8 mouse cellular contexts compared by ENCODE assay signal in the genomic region with DNA sequence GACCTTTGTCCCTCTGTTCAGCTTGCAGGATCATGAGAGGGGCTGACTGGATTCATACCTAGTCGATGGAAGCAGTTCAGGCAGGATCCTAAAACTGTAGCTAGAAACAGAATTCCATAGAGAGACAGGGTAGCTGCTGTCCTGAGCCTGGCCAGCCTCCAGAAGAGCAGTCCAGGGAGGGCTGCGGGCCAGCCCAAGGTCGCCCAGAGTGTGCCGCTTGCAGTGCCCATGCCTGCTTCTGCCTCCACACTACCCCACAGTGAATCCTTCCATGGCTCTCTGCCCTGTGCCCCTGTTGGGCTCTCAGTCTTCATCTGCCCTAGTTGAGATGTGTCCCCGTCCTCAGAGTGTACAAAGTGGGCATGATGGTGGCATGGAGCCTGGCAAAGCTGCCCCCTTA. TPM values are rescaled to one million over a fixed set of nuclear protein-coding genes. Genes with fewer than 3 reads are reported as not detected.
DNase-seq lines count a peak whose midpoint lies in the region; ATAC-seq and TF ChIP-seq lines count a peak whose summit lies in the region.

No protein-coding gene starts in this region.

- H3K36me3 ChIP-seq in forebrain, embryonic 10.5 days (replicated peaks): no peaks in the 10 kb centered on the region
- 0 out of 2 replicates have a peak, but pooled peaks cover 9% of the 10 kb centered on the region for H3K36me3 ChIP-seq in forebrain, postnatal 0 days (ENCODE audit: insufficient read depth)
- no peaks in the 10 kb centered on the region for H3K36me3 ChIP-seq in kidney, embryonic 16.5 days (ENCODE audit: insufficient read depth, low read length)

- peaks cover 7% of the 10 kb centered on the region for H3K4me1 ChIP-seq in forebrain, embryonic 10.5 days
- peaks cover 8% of the 10 kb centered on the region; the same call in 1 of the 2 replicates for H3K4me1 ChIP-seq in forebrain, postnatal 0 days (ENCODE audit: insufficient read depth)
- peaks cover 8% of the 10 kb centered on the region for H3K4me1 ChIP-seq in kidney, embryonic 16.5 days (ENCODE audit: insufficient read depth, low read length)

- H3K27me3 ChIP-seq in forebrain, embryonic 10.5 days (ENCODE audit: poor library complexity, severe bottlenecking): peaks cover 30% of the 10 kb centered on the region
- no peaks in the 10 kb centered on the region for H3K27me3 ChIP-seq in forebrain, postnatal 0 days (ENCODE audit: insufficient read depth, low read length)
- no peaks in the 10 kb centered on the region for H3K27me3 ChIP-seq in kidney, embryonic 16.5 days (ENCODE audit: insufficient read depth, low read length)

- no peaks in the 10 kb centered on the region for H3K9me3 ChIP-seq in forebrain, embryonic 10.5 days
- no peaks in the 10 kb centered on the region for H3K9me3 ChIP-seq in forebrain, postnatal 0 days (ENCODE audit: low read length)
- H3K9me3 ChIP-seq in kidney, embryonic 16.5 days (ENCODE audit: low read length): no peaks in the 10 kb centered on the region

- ATAC-seq in forebrain, postnatal 0 days: no peak
- ATAC-seq in kidney, embryonic 16.5 days (ENCODE audit: low FRiP score, low TSS enrichment): no peak; the same call in 1 of the 2 replicates

- H3K9ac ChIP-seq in forebrain, postnatal 0 days: no peak overlapping the region
- no peak overlapping the region for H3K9ac ChIP-seq in kidney, embryonic 16.5 days (replicated peaks; ENCODE audit: low read length)

- no peak for TF ChIP-seq CTCF in forebrain, postnatal 0 days (IDR thresholded peaks at IDR 0.05; ENCODE audit: low read depth)

- no peak for DNase-seq in forebrain, embryonic 10.5 days (ENCODE audit: extremely low spot score, low spot score)
- no peak for DNase-seq in forebrain, postnatal 0 days
- peak; percentile 67 to 72 for DNase-seq in kidney, adult 8-10 months
- DNase-seq in adrenal gland, postnatal 25 days: peak; percentile 77
- DNase-seq in heart, postnatal 14 days: peak; percentile 56 to 63
- DNase-seq in right cerebral cortex, postnatal 14 days: no peak
- no peak for DNase-seq in spleen, adult 18-20 months

- H3K27ac ChIP-seq in forebrain, embryonic 10.5 days: 0 out of 2 replicates have a peak overlapping the region, but pooled peaks have one; percentile 16
- no peak overlapping the region for H3K27ac ChIP-seq in forebrain, postnatal 0 days (ENCODE audit: low read depth, low read length)
- no peak overlapping the region for H3K27ac ChIP-seq in kidney, embryonic 16.5 days (ENCODE audit: low read length)

- intact Hi-C loops in heart, postnatal 14 days (cut with DNase I): no loop called here

- 90% methylated on average over 5 of the region's 5 CpGs for WGBS in forebrain, embryonic 10.5 days
- 79% methylated on average over 5 of the region's 5 CpGs for WGBS in forebrain, postnatal 0 days
- 78% methylated on average over 5 of the region's 5 CpGs for WGBS in kidney, embryonic 16.5 days

- no peak overlapping the region for H3K4me2 ChIP-seq in forebrain, postnatal 0 days (ENCODE audit: low read depth)
- H3K4me2 ChIP-seq in kidney, embryonic 16.5 days (replicated peaks; ENCODE audit: low read depth, low read length): no peak overlapping the region

- H3K4me3 ChIP-seq in forebrain, embryonic 10.5 days: no peak overlapping the region
- H3K4me3 ChIP-seq in forebrain, postnatal 0 days (ENCODE audit: low read depth, low read length): no peak overlapping the region
- H3K4me3 ChIP-seq in kidney, embryonic 16.5 days (ENCODE audit: low read length): no peak overlapping the region

RNA-seq across cellular contexts. Expression of gene Rtn4r, which starts 7.8 kb away (rescaled TPM):
- 0.87 and 1.2 TPM in 2 replicates for polyA plus RNA-seq in forebrain, embryonic 10.5 days (2016; fragmentation: Nextera tagmentation; extraction: Ambion mirVana)
- 28.0 and 36.7 TPM in 2 replicates for total RNA-seq in forebrain, postnatal 0 days (2014; rRNA removed)
- polyA plus RNA-seq in forebrain, postnatal 0 days (2015; fragmentation: Nextera tagmentation; extraction: Ambion mirVana): 30.0 and 33.5 TPM in 2 replicates
- polyA plus RNA-seq in kidney, embryonic 16.5 days (2015; fragmentation: Nextera tagmentation; extraction: Ambion mirVana): 1.0 and 3.4 TPM in 2 replicates
- total RNA-seq in adrenal gland, postnatal 25 days (2021): not detected in 2 replicates
- total RNA-seq in heart, postnatal 14 days (2021): 10 to 100 TPM; 17.4 to 19.9 TPM

RNA-seq across cellular contexts. Expression of gene Prodh, which starts 45.2 kb away (rescaled TPM):
- 17.0 and 19.6 TPM in 2 replicates for polyA plus RNA-seq in forebrain, embryonic 10.5 days (2016; fragmentation: Nextera tagmentation; extraction: Ambion mirVana)
- total RNA-seq in forebrain, postnatal 0 days (2014; rRNA removed): 4.4 and 8.4 TPM in 2 replicates
- polyA plus RNA-seq in forebrain, postnatal 0 days (2015; fragmentation: Nextera tagmentation; extraction: Ambion mirVana): 4.0 and 4.9 TPM in 2 replicates
- polyA plus RNA-seq in kidney, embryonic 16.5 days (2015; fragmentation: Nextera tagmentation; extraction: Ambion mirVana): 22.3 and 23.0 TPM in 2 replicates
- 41.8 and 67.7 TPM in 2 replicates for total RNA-seq in adrenal gland, postnatal 25 days (2021)
- total RNA-seq in heart, postnatal 14 days (2021): 10 to 100 TPM; 24.1 to 32.4 TPM

Comparison
In these comparisons a context has a peak if more than half of its experiments do, and no peak if none do; other contexts are left out.
1. DNase-seq: peak in kidney, adult 8-10 months (2 of 2), adrenal gland, postnatal 25 days (single experiment) and heart, postnatal 14 days (2 of 2); none in forebrain, embryonic 10.5 days (single experiment), forebrain, postnatal 0 days (single experiment), right cerebral cortex, postnatal 14 days (single experiment) and spleen, adult 18-20 months (0 of 2).
2. RNA of gene Rtn4r, which starts 7.8 kb away (total RNA-seq): 28.0 to 36.7 TPM in forebrain, postnatal 0 days and 17.4 to 19.9 TPM in heart, postnatal 14 days; not detected in adrenal gland, postnatal 25 days; every median in the first group is over 10 times any median in the second.